ENCODE assay signal across 22 mouse cellular contexts in the genomic region with DNA sequence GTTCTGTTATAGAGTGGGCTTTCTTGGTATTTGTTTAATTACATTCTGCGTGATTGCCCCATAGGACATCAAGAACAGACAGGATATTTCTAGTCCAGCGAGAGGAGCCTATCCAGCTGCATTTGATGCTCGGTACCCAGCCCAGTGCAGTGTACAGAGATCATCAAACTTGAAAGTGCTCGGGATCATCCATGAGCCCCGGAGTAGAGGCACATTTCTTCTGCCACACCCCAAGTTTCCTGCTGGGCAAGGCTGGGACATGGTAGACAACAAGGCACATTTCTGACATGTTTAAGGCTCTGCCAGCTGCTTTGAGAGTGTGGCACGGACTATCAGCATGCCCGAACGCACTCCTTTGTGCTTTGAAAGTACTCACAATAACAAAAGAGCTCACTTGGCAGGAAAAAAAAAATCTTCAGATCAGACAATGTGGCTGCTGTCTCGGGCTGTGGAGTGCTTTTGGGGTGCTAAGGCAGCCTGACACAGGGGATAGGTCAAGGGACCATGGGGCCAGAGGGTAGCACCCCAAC.
DNase-seq lines count a peak whose midpoint lies in the region; ATAC-seq and TF ChIP-seq lines count a peak whose summit lies in the region.
"Had no signal": no experiment of that assay in that cellular context is flagged by ENCODE, and none has a peak within 500 bp of the region (broad histone marks: within the 10 kb centered on the region; RNA-seq: fewer than 3 reads in every experiment).

No protein-coding gene starts in this region.

- no peaks in the 10 kb centered on the region for H3K27me3 ChIP-seq in midbrain, embryonic 10.5 days (ENCODE audit: low read depth, poor library complexity, severe bottlenecking)
- no peaks in the 10 kb centered on the region for H3K27me3 ChIP-seq in midbrain, embryonic 15.5 days (replicated peaks)
- no peaks in the 10 kb centered on the region for H3K27me3 ChIP-seq in forebrain, embryonic 13.5 days
- no peaks in the 10 kb centered on the region for H3K27me3 ChIP-seq in stomach, postnatal 0 days (ENCODE audit: control insufficient read depth, insufficient read depth, low read length)
- no peaks in the 10 kb centered on the region for H3K27me3 ChIP-seq in hindbrain, embryonic 13.5 days
- H3K27me3 ChIP-seq: embryonic facial prominence, embryonic 13.5 days; hindbrain, embryonic 15.5 days; limb, embryonic 13.5 days; midbrain, embryonic 12.5 days; neural tube, embryonic 12.5 days had no signal

- no peak overlapping the region for H3K9ac ChIP-seq in midbrain, embryonic 15.5 days
- H3K9ac ChIP-seq in forebrain, embryonic 13.5 days, result no peak overlapping the region
- H3K9ac ChIP-seq in stomach, postnatal 0 days (ENCODE audit: low read length), result no peak overlapping the region
- no peak overlapping the region for H3K9ac ChIP-seq in hindbrain, embryonic 13.5 days
- H3K9ac ChIP-seq: embryonic facial prominence, embryonic 13.5 days; hindbrain, embryonic 15.5 days; limb, embryonic 13.5 days; liver, embryonic 12.5 days; midbrain, embryonic 12.5 days; neural tube, embryonic 12.5 days had no signal

- WGBS in midbrain, embryonic 10.5 days, result 64% methylated on average over 9 of the region's 9 CpGs
- 38% methylated on average over 9 of the region's 9 CpGs for WGBS in midbrain, embryonic 15.5 days
- 29% methylated on average over 9 of the region's 9 CpGs for WGBS in forebrain, embryonic 13.5 days
- 49% methylated on average over 9 of the region's 9 CpGs for WGBS in stomach, postnatal 0 days
- WGBS in hindbrain, embryonic 13.5 days, result 29% methylated on average over 9 of the region's 9 CpGs

- no peaks in the 10 kb centered on the region for H3K36me3 ChIP-seq in midbrain, embryonic 10.5 days
- H3K36me3 ChIP-seq in midbrain, embryonic 15.5 days (replicated peaks), result no peaks in the 10 kb centered on the region
- no peaks in the 10 kb centered on the region for H3K36me3 ChIP-seq in forebrain, embryonic 13.5 days (ENCODE audit: poor library complexity, severe bottlenecking)
- H3K36me3 ChIP-seq in stomach, postnatal 0 days (ENCODE audit: control insufficient read depth, insufficient read depth, low read length), result no peaks in the 10 kb centered on the region
- H3K36me3 ChIP-seq in hindbrain, embryonic 13.5 days, result no peaks in the 10 kb centered on the region
- H3K36me3 ChIP-seq: embryonic facial prominence, embryonic 13.5 days; hindbrain, embryonic 15.5 days; limb, embryonic 13.5 days; liver, embryonic 12.5 days; midbrain, embryonic 12.5 days; neural tube, embryonic 12.5 days had no signal

- H3K27ac ChIP-seq in midbrain, embryonic 10.5 days (replicated peaks), result 0 out of 2 replicates have a peak overlapping the region, but pooled peaks have one; percentile 23
- H3K27ac ChIP-seq in midbrain, embryonic 15.5 days, result no peak overlapping the region
- peak overlapping the region; percentile 14; the same call in 1 of the 2 replicates for H3K27ac ChIP-seq in forebrain, embryonic 13.5 days
- peak overlapping the region; percentile 14; the same call in 1 of the 2 replicates for H3K27ac ChIP-seq in stomach, postnatal 0 days (replicated peaks)
- H3K27ac ChIP-seq in hindbrain, embryonic 13.5 days, result no peak overlapping the region
- H3K27ac ChIP-seq: embryonic facial prominence, embryonic 13.5 days; gastrocnemius, adult 2 months; limb, embryonic 13.5 days; liver, embryonic 12.5 days; midbrain, embryonic 12.5 days; neural tube, embryonic 12.5 days had no signal

- peaks cover 10% of the 10 kb centered on the region for H3K4me1 ChIP-seq in midbrain, embryonic 10.5 days
- peaks cover 14% of the 10 kb centered on the region for H3K4me1 ChIP-seq in midbrain, embryonic 15.5 days
- peaks cover 25% of the 10 kb centered on the region for H3K4me1 ChIP-seq in forebrain, embryonic 13.5 days
- H3K4me1 ChIP-seq in stomach, postnatal 0 days (replicated peaks; ENCODE audit: control insufficient read depth, insufficient read depth), result no peaks in the 10 kb centered on the region
- peaks cover 19% of the 10 kb centered on the region for H3K4me1 ChIP-seq in hindbrain, embryonic 13.5 days (replicated peaks)

- ATAC-seq in midbrain, embryonic 15.5 days (replicated peaks), result no peak
- 0 out of 2 replicates have a peak, but pooled peaks have one; percentile 17 for ATAC-seq in forebrain, embryonic 13.5 days
- no peak for ATAC-seq in stomach, postnatal 0 days (ENCODE audit: low FRiP score, low TSS enrichment)
- ATAC-seq in hindbrain, embryonic 13.5 days (ENCODE audit: low FRiP score), result no peak
- ATAC-seq: CD4-positive, CD25-positive, alpha-beta regulatory T cell, adult 4 months had no signal

- no peak for TF ChIP-seq CTCF in stomach, postnatal 0 days (IDR thresholded peaks at IDR 0.05; ENCODE audit: low read depth)

- no peak overlapping the region for H3K4me2 ChIP-seq in midbrain, embryonic 15.5 days
- no peak overlapping the region for H3K4me2 ChIP-seq in forebrain, embryonic 13.5 days
- H3K4me2 ChIP-seq in stomach, postnatal 0 days (replicated peaks; ENCODE audit: low read depth), result no peak overlapping the region
- H3K4me2 ChIP-seq in hindbrain, embryonic 13.5 days, result no peak overlapping the region
- H3K4me2 ChIP-seq: embryonic facial prominence, embryonic 13.5 days; hindbrain, embryonic 15.5 days; limb, embryonic 13.5 days; liver, embryonic 12.5 days; midbrain, embryonic 12.5 days; neural tube, embryonic 12.5 days had no signal

- H3K9me3 ChIP-seq in midbrain, embryonic 10.5 days (replicated peaks), result no peaks in the 10 kb centered on the region
- H3K9me3 ChIP-seq in midbrain, embryonic 15.5 days, result no peaks in the 10 kb centered on the region
- no peaks in the 10 kb centered on the region for H3K9me3 ChIP-seq in forebrain, embryonic 13.5 days (replicated peaks)
- no peaks in the 10 kb centered on the region for H3K9me3 ChIP-seq in stomach, postnatal 0 days (ENCODE audit: control insufficient read depth, low read length)
- H3K9me3 ChIP-seq in hindbrain, embryonic 13.5 days, result no peaks in the 10 kb centered on the region
- H3K9me3 ChIP-seq: embryonic facial prominence, embryonic 13.5 days; hindbrain, embryonic 15.5 days; limb, embryonic 13.5 days; liver, embryonic 12.5 days; midbrain, embryonic 12.5 days; neural tube, embryonic 12.5 days had no signal

- no peak for TF ChIP-seq EP300 in stomach, postnatal 0 days (optimal IDR thresholded peaks at IDR 0.05)

- H3K4me3 ChIP-seq in midbrain, embryonic 10.5 days, result no peak overlapping the region
- H3K4me3 ChIP-seq in midbrain, embryonic 15.5 days, result no peak overlapping the region
- H3K4me3 ChIP-seq in forebrain, embryonic 13.5 days, result no peak overlapping the region
- H3K4me3 ChIP-seq in stomach, postnatal 0 days (ENCODE audit: low read depth, low read length), result no peak overlapping the region
- no peak overlapping the region for H3K4me3 ChIP-seq in hindbrain, embryonic 13.5 days
- H3K4me3 ChIP-seq: embryonic facial prominence, embryonic 13.5 days; erythroblast, embryonic 14.5 days; gastrocnemius, adult 2 months; hindbrain, embryonic 15.5 days; limb, embryonic 13.5 days; liver, embryonic 12.5 days; midbrain, embryonic 12.5 days; neural tube, embryonic 12.5 days had no signal

- peak; percentile 79 for DNase-seq in heart, adult 11 months
- DNase-seq in heart, postnatal 25 days (ENCODE audit: low spot score), result no peak
- DNase-seq in midbrain, embryonic 10.5 days (ENCODE audit: low spot score), result no peak
- no peak for DNase-seq in stomach, postnatal 0 days (ENCODE audit: low spot score)
- DNase-seq: cerebellum, adult 11-12 months; cerebellum, postnatal 25 days; gastrocnemius, adult 2 months; kidney, adult 2 months; kidney, postnatal 36 days; lung, adult 18-20 months; lung, postnatal 10 days had no signal

- intact Hi-C loops in heart, postnatal 25 days (cut with DNase I), result no loop called here

Comparison
In these comparisons a context has a peak if more than half of its experiments do, and no peak if none do; other contexts are left out.
1. H3K27ac ChIP-seq: peak in midbrain, embryonic 10.5 days (single experiment), forebrain, embryonic 13.5 days (single experiment) and stomach, postnatal 0 days (single experiment); none in midbrain, embryonic 15.5 days (single experiment) and hindbrain, embryonic 13.5 days (single experiment).